Mouse (Mus musculus) embryo, embryonic 11.5 days (tissue): ENCODE measurements around the gene Parva.

Experiments
- DNase-seq: peaks from one replicate; pipeline ENCODE4 v3.0.0-alpha.2; 2012; ENCODE audit warnings: low read depth, low spot score

The Parva gene

DNA sequence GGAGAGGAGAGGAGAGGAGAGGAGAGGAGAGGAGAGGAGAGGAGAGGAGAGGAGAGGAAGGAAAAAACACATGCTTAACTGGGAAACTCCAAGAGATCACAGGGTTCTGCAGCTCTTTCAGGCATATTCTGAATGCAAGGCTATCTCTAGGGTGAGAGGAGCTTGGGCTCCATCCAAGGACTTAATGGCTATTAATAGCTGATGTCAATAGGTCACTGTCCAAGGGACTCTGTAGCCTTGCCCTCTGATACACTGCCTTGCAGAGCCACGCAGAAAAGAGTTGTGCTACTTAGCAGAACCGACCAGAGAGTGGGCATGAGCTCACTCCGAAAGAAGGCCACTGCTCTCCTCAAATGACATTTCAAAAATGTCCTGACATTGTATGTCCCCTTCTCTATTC lies 172.9 kb downstream of the Parva start:
- DNase-seq: no peak

DNA sequence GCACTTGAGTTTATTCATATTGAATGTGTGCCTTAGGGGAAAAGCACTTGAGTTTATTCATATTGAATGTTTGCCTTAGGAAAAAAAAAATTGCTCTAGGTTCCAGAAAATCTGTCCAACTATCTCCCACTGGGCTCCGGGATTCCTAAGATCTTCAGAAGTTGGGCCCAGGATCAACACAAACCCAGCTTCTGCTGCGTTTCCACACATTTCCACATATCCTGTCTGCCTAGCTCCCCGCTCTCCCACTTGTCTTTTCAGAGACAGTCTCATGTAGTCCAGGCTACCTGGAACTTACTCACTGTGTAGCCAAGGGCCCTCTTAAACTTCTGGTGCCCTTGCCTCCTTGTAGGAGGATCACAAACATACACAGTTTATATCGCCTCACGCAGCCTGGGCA lies 175.7 kb downstream of the Parva start:
- DNase-seq: no peak

DNA sequence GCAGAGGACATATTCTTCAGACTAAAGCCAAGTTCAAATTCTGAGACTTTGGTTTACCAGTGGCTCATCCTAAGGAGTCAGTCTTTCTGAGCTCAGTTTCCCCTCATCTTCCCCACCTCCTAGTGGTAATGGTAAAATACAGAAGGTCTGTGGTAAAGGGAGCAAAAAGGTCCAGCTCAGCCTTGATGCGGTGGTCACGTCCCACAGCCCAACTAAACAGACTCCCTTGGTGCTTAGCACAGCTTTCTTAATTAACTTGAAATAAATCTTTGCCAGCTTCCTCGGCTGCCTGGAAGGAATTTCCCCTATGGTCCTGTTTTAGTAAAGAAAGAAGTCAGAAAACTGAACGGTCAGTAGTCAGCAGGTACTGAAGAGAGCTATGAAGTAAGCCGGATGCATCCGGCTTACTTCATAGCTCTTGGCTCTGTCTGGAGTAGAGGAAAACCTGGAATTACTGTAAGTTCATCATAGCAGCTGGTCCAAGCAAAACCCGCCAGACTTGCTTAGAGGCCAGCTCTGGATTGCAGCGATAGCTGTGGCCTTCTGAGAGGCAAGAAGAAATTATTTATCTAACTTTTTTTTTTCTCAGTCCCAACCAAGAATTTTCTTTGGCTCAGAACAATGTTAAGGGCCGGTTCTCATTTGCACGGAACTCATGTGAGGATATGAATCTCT lies 176.3 kb downstream of the Parva start:
- no peak for DNase-seq

DNA sequence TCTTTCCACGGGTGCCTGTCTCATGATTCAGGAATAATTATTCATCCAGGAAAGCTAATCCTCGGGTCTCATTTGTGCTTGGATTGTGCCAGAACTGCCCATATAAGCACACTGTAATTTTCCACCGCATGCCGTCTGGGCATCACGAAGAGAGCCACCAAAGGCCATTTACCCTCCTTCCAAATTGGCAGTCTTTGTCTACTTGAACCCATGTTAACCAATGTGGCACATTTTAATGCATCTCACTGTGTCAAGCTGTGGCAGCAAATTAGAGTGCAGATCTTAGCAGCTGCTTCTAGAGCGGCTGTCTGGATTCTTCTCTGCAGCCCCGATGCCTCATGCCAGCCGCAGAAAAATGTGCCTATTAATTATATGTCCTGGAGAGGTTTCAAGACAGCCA lies 176.9 kb downstream of the Parva start:
- no peak for DNase-seq

DNA sequence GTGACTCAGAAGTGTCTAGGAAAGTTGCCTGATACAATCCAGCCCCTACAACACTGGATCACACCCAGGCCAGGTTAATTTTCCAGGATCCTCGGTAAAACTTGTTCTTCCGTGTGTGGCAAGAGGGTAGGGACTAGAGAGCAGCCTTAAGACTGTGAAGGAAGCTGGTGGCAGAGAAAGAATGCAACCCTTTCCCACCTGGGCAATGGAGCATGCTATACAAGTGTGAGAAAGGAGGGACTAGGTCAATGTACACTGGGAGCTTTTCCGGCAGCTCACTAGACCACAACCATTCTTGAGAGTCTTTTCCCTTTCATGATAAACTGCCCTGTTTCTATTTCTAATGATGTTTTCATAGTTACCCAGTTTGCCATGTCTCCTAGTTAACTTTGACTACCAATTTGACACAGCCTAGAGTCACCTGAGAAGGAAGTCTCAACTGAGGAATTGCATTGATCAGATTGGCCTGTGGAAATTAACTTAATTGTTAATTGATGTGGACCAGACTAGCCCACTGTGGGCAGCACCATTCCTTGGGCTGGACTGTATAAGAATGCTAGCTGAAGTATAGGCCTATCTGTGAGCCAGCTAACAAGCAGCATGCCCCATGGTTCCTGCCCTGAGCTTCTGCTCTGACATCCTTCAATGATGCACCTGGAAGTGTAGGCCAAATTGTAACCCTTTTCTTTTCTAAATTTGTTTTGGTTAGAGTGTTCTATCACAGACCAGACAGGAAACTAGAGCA lies 186.9 kb downstream of the Parva start:
- no peak for DNase-seq

DNA sequence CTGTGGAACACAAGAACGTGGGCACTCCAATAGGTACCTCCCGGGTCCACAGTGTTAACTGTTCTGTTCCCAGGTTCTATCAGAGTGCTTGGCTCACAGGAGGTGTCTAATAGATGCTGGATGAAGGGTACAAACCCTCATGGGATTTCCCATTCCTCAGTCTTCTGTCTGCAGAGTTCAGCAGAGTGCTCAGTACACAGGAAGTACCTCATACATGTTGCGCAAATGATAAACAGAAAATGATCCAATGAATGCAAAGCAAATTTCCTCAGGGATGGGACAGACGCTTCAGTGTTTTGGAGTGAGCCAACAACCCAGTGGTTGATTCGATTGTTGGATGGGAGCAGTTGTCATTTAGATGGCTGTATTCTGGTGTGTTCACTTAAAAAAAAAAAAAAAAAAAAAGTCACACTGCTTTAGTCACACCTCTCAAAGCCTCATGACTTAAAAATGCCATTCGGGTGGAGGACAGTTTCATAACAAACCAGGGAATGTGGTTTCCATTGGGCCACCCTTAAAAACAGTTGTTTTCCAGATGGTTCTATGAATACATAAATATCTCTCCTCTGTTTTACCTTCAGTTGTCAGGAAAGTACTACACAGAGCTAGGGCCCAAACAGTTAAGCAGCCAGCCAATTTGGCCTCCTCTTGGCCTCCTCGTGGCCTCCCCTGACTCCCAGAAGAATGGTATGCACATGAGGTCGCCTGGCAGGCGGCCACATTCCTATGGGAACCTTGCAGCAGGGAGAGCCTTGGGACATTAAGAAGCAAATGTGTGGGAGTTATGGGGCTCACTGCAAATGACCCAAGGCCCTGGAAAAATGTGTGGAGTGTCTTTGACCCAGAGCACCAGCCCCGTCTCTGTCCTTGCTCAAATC lies 187.7 kb downstream of the Parva start:
- peak; percentile 16 for DNase-seq

DNA sequence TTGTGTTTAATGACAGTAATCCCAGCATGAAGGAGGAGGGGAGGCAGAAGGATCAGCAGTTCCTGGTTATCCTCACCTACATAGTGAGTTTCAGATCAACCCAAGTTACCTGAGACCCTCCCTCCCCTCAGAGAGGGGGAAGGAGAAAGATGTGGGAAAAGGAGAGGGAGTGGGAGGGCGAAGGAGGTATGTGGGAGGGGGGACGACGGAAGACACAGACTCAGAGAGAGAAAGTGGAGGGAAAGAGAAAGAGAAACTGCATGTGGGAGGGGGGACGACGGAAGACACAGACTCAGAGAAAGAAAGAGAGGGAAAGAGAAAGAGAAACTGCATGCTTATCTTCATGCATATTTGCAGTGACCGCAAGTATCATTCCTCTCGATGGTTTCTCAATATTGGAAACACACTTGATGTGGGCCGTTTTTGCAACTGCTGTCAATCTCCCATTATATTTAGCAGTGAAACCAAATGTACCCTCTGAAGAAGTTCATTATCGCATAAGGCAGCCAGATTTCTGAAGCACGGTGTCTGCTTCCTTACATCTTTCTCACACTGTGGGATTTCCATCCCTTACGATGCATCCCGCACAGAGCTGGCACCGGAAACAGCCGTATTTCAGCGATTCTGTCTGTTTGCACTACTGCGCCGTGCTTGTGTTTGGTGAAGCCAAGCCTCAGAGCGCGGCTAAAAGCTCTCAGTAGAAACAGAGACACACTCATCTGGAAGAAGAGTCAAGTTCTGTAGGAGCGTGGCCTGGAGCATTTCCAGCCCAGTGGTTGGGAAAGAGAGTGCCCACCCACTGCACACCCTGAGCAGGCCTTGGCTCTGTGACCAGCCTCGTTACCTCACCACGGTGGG lies 193.2 kb downstream of the Parva start:
- DNase-seq: no peak

DNA sequence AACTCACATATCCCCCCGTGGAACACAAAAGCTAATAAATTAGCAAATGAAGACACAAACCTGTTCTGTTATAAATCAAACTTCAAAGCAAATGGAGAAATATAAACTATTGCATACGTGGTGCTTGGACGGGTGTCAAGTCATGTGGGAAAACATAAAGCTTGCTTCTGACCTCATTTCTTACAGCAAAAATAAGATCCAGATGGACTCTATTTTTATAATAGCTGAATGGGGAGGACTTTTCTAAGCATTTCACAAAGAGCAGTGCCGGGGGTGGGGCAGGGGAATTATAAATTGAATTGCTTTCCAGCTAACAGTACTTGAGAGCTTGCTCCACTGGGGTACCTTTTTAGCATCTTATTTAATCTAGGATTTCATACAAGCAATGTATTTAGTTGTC lies 200.2 kb downstream of the Parva start:
- DNase-seq: peak; percentile 22

DNA sequence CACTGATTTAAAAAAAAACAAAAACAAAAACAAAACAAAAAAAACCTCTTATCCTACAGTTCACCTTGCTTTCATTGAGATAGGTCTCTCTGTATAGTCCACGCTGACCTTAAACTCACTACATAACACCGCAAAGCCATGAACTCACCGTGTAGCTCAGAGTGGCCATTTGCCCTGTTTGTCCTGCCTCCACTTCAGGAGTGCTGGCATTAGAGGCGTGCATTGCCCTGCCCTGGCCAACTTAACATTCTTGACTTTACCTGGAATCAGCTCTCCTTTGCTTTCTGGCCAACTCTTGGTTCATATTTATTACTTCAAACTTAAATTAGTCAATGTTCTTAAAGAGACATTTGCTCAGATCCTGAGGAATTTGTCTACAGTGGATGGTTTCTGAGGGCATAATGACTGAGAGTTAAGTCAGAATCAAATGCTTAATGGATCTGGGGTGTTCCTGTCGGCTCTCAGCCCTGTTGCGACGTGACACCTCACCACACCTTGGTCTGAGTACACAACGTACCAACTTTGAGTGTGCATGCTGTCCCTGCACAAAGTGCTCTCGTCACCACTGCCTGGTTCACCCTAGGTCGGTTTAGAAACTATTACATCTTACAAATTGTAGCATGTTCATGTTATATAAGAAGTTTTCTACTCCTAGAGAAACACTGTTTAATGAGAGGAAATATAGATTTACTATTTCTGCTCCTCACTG lies 207.4 kb downstream of the Parva start:
- no peak for DNase-seq

DNA sequence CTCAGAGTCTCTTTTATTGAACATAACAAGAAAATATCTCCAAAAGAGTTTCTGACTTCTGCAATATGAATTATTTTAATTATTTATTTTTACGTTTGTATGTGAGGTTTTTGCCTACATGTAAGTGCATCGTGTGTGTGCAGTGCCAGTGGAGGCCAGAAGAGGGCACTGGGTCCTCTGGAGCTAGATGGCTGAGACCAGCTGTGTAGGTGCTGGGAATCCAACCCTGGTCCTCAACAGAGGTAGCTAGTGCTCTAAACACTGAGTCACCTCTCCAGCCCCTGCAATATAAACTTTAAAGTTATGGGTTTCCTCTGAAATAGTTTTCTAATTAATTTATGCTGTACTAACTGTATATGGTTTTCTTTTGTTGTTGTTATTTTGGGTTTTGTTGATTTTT lies 208.6 kb downstream of the Parva start:
- DNase-seq: no peak
